Mouse (Mus musculus) kidney, adult 8-10 months (tissue): Measurements from ENCODE around the gene Eif5a.

Experiments
- DNase-seq, 2 experiments: peaks; one replicate each; pipeline ENCODE4 v3.0.0; 2022

Eif5a gene

DNA sequence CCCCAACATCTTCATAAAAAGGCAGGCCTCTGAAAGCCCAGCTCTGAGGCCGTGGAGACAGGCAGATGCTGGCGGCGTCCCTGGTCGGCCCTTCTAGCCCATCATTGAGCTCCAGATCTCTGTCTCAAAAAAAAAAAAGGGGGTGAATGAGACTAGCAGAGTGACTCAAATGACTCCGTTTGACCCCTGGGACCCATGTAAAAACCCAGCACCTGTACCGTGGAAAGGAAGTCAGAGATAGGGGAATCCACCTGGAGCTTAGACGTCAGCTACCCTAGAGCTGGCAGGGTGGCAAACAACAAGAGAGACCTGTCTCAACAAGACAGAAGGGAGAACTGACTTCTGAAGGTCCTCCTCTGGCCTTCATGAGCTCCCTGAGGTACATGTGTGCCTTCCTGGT is 49.9 kb downstream of the Eif5a start:
- no peak for DNase-seq

DNA sequence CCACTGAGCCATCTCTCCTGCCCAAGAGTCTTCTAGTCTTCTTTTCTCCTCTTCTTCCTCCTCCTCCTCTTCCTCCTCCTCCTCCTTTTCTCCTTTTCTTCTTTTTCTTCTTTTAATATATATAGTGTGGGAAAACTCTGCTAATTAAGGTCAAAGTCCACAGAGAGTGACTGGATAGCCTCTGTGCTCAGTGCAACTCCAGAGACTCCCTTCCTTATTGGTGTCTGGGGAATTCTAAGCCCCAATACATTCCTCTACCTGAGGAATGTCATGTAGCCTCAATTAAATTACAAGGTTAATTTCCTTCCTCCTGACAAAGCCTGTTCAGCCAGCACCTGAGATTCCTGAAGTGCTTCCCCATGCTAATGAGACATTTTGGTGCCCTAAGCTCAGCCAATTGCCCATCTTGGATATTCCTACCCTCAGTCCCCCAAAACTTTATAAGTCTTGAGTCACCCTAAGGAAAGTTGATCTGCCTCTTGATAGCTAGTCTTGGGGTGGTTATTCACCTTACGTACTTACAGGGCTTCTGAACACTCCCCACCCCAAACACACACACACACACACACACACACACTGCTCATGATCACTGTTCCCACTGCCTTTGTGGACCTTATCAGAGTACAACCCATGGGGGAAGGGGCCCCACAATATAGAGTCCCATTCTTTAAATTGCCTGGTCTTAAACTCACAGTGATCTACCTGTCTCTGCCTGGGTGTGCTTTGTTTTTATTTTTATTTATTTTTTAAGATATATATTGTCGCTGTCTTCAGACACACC is 51.3 kb downstream of the Eif5a start:
- no peak for DNase-seq

DNA sequence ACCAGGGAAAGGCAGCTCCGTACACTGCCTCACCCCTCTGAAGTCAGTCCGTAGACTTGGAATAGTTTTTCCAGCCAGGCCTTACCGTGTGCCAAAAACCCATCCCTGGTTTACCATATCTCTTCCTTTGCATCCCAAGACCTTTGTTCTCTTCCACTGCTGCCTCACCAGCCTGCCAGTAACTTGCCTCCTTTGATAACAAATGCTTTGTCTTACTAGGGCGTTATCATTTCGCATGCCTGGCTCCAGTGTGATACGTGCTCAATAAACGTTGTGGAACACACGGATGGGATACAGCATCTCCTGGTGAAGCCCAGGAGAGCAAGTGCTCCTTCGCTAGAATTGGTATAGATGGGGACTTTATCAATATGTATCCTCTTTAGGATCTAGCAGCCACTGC is 54.4 kb downstream of the Eif5a start:
- DNase-seq: no peak
